Mouse (Mus musculus) liver, adult 2 months (tissue): ENCODE measurements around the gene 1700014D04Rik. TPM values are rescaled to one million over a fixed set of nuclear protein-coding genes. Genes with fewer than 3 reads are reported as not detected.
"Not testable (repeated sequence)": the region's sequence is repeated elsewhere in the genome, so short reads cannot be mapped to it uniquely, and the experiment has no call there.

Experiments used
- DNase-seq: peaks from one replicate; pipeline ENCODE4 v3.0.0-alpha.2; 2011; ENCODE audit warnings: low read depth, low spot score; ENCODE audit errors: extremely low read depth
- H3K27ac ChIP-seq: fragments of 200-500 bp; replicated peaks from 2 replicates; pipeline ENCODE4 v1.5.1; 2012; ENCODE audit warnings: low read depth, mild to moderate bottlenecking, control low read depth, inconsistent platforms, low read length; ENCODE audit not compliant: insufficient read depth
- H3K27me3 ChIP-seq: fragments of 200-500 bp; 2 replicates; pipeline ENCODE4 v1.6.1; 2012; ENCODE audit warnings: mild to moderate bottlenecking, moderate library complexity, low read length, inconsistent platforms; ENCODE audit not compliant: control insufficient read depth, insufficient read depth
- H3K36me3 ChIP-seq: fragments of 200-500 bp; 2 replicates; pipeline ENCODE4 v1.6.1; 2012; ENCODE audit warnings: low read length, inconsistent platforms; ENCODE audit not compliant: control insufficient read depth, insufficient read depth
- H3K4me1 ChIP-seq: fragments of 200-500 bp; 2 replicates; pipeline ENCODE4 v1.6.1; 2011; ENCODE audit warnings: low read length; ENCODE audit not compliant: control insufficient read depth, insufficient read depth
- H3K4me3 ChIP-seq: fragments of 200-500 bp; 2 replicates; pipeline ENCODE4 v1.5.1; 2011; ENCODE audit warnings: low read depth, mild to moderate bottlenecking, control low read depth, low read length, moderate library complexity; ENCODE audit not compliant: insufficient read depth
- H3K79me2 ChIP-seq: fragments of 200-500 bp; 2 replicates; pipeline ENCODE4 v1.6.1; 2012; ENCODE audit warnings: inconsistent platforms, mild to moderate bottlenecking, low read length, moderate library complexity; ENCODE audit not compliant: control insufficient read depth, insufficient read depth
- H3K9ac ChIP-seq: fragments of 200-500 bp; 2 replicates; pipeline ENCODE4 v1.6.1; 2012; ENCODE audit warnings: low read depth, mild to moderate bottlenecking, control low read depth, inconsistent platforms, low read length
- CTCF ChIP-seq: fragments of 200-500 bp; IDR thresholded peaks from 2 replicates; pipeline ENCODE4 v1.5.1; 2011; ENCODE audit warnings: low read depth, low read length, control low read depth
- POLR2A ChIP-seq: fragments of 200-500 bp; IDR thresholded peaks from 2 replicates; pipeline ENCODE4 v1.6.1; 2011; ENCODE audit warnings: low read length, control low read depth; ENCODE audit not compliant: insufficient read depth; ENCODE audit errors: extremely low read depth
- WGBS: fragments of 180-500 bp; shearing (Covaris S2); methylation state at CpG from one replicate; pipeline ENCODE4 v1.1.7; 2018; 5-methylcytosine and 5-hydroxymethylcytosine counted together
- polyA plus RNA-seq: library from polyadenylated mRNA; depleted of rRNA; stranded (reverse); fragments of >200 nt; gene quantifications from 2 replicates; pipeline ENCODE4 v1.2.3, GENCODE M21; 2012
- total RNA-seq: library from RNA; depleted of rRNA; stranded (reverse); fragments of >200 nt; gene quantifications from 2 replicates; pipeline ENCODE4 v1.2.3, GENCODE M21; 2014

Gene 1700014D04Rik
- total and polyA plus RNA-seq, 2 experiments: not detected

- H3K9ac ChIP-seq: no peak overlapping the region
Observed at GRCm38 (mm10) chr13:59745462-59745861, 1.1 kb downstream of the 1700014D04Rik start.

GRCm38 (mm10) chr13:59741697-59742096 lies 4.9 kb downstream of the 1700014D04Rik start:
- 68% methylated on average over 10 of the region's 10 CpGs for WGBS
- Histone ChIP-seq H3K4me1 (no peaks in the 10 kb centered on the region), H3K9ac (no peak overlapping the region), H3K27ac (no peak overlapping the region), H3K36me3 (no peaks in the 10 kb centered on the region), H3K27me3 (no peaks in the 10 kb centered on the region), H3K79me2 (no peaks in the 10 kb centered on the region), H3K4me3 (no peak overlapping the region)
- TF ChIP-seq POLR2A: no peak
- peak; percentile 15; the same call in 1 of the 2 replicates for TF ChIP-seq CTCF
- DNase-seq: no peak

More at GRCm38 (mm10) chr13:59745462-59745861, 1.1 kb downstream of the 1700014D04Rik start:
- TF ChIP-seq CTCF: no peak
- TF ChIP-seq POLR2A: no peak
- Histone ChIP-seq H3K79me2 (no peaks in the 10 kb centered on the region), H3K4me1 (no peaks in the 10 kb centered on the region), H3K27me3 (no peaks in the 10 kb centered on the region), H3K27ac (no peak overlapping the region), H3K36me3 (no peaks in the 10 kb centered on the region), H3K4me3 (no peak overlapping the region)
- no peak for DNase-seq
- 75% methylated on average over 6 of the region's 6 CpGs for WGBS

GRCm38 (mm10) chr13:59741096-59741495 lies 5.5 kb downstream of the 1700014D04Rik start:
- DNase-seq: no peak
- H3K4me3 ChIP-seq: no peak overlapping the region
- no peaks in the 10 kb centered on the region for H3K79me2 ChIP-seq
- H3K27ac ChIP-seq: no peak overlapping the region
- TF ChIP-seq CTCF: no peak
- no peak for TF ChIP-seq POLR2A
- H3K9ac ChIP-seq: no peak overlapping the region
- H3K27me3 ChIP-seq: no peaks in the 10 kb centered on the region
- WGBS: 72% methylated on average over 11 of the region's 11 CpGs
- H3K36me3 ChIP-seq: no peaks in the 10 kb centered on the region
- H3K4me1 ChIP-seq: no peaks in the 10 kb centered on the region

- no peaks in the 10 kb centered on the region for H3K27me3 ChIP-seq
- H3K4me1 ChIP-seq: no peaks in the 10 kb centered on the region
- WGBS: 94% methylated on average over 4 of the region's 4 CpGs
- TF ChIP-seq POLR2A (no peak), CTCF (no peak)
- no peak for DNase-seq
- H3K9ac ChIP-seq: no peak overlapping the region
- no peaks in the 10 kb centered on the region for H3K79me2 ChIP-seq
- H3K4me3 ChIP-seq: no peak overlapping the region
- no peaks in the 10 kb centered on the region for H3K36me3 ChIP-seq
- no peak overlapping the region for H3K27ac ChIP-seq
Observed at GRCm38 (mm10) chr13:59739397-59739796, 7.2 kb downstream of the 1700014D04Rik start.

- Histone ChIP-seq H3K27ac (no peak overlapping the region), H3K36me3 (no peaks in the 10 kb centered on the region), H3K4me1 (no peaks in the 10 kb centered on the region), H3K9ac (no peak overlapping the region), H3K27me3 (no peaks in the 10 kb centered on the region), H3K4me3 (no peak overlapping the region), H3K79me2 (no peaks in the 10 kb centered on the region)
- no peak for TF ChIP-seq POLR2A
- TF ChIP-seq CTCF: no peak
- DNase-seq: no peak
- WGBS: 89% methylated on average over 2 of the region's 2 CpGs
Observed at GRCm38 (mm10) chr13:59738455-59738854, 8.1 kb downstream of the 1700014D04Rik start.

- TF ChIP-seq CTCF: no peak
- TF ChIP-seq POLR2A: no peak
- H3K27me3 ChIP-seq: no peaks in the 10 kb centered on the region
- no peaks in the 10 kb centered on the region for H3K36me3 ChIP-seq
- H3K27ac ChIP-seq: no peak overlapping the region
- DNase-seq: no peak
- H3K4me1 ChIP-seq: no peaks in the 10 kb centered on the region
- H3K4me3 ChIP-seq: no peak overlapping the region
- H3K9ac ChIP-seq: no peak overlapping the region
- H3K79me2 ChIP-seq: no peaks in the 10 kb centered on the region
- WGBS: 26% methylated on average over 3 of the region's 3 CpGs
Observed at GRCm38 (mm10) chr13:59735190-59735589, 11.4 kb downstream of the 1700014D04Rik start.

GRCm38 (mm10) chr13:59734347-59734746 lies 12.2 kb downstream of the 1700014D04Rik start:
- H3K4me1 ChIP-seq, DNase-seq, H3K27ac ChIP-seq, H3K27me3 ChIP-seq, H3K36me3 ChIP-seq, H3K9ac ChIP-seq, H3K4me3 ChIP-seq, H3K79me2 ChIP-seq: not testable (repeated sequence)
- WGBS: 39% methylated on average over 6 of the region's 6 CpGs
